Mouse (Mus musculus): ENCODE measurements around the gene Spta1. TPM values are rescaled to one million over a fixed set of nuclear protein-coding genes. Genes with fewer than 3 reads are reported as not detected.

Gene Spta1
- total RNA-seq, 2 experiments from 2014 or later = 0.07 to 0.12 TPM

- DNase-seq (ENCODE audit: extremely low spot score in 1 of 2, low spot score in 1 of 2) = no peak
Observed at GRCm38 (mm10) chr1:174250376-174250775, 77.8 kb downstream of the Spta1 start.

DNA sequence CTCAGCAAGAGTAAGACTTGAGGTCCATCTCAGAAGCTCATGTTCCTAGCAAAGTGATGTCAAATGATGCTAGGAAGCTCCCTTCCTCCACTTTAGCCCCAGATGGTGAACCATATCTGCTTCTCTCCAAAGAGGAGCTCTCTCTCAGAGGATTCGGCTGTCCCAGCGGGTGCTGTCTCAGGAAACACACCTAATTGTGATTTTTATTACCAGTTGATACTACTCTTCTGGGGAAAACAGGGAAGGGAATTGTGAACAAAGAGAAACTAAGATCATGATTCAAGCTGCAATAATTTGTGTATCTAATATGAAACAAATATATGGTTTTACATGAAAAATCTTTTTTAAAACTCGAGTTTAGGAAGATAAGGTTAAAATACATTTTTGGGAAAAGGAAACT is 79.4 kb downstream of the Spta1 start, which contains the start of gene Olfr419:
Gene Olfr419, minus strand, starts transcription at position 101 of the 400 bp plus-strand sequence.
- no peak for DNase-seq (ENCODE audit: extremely low spot score in 1 of 2, low spot score in 1 of 2)

DNA sequence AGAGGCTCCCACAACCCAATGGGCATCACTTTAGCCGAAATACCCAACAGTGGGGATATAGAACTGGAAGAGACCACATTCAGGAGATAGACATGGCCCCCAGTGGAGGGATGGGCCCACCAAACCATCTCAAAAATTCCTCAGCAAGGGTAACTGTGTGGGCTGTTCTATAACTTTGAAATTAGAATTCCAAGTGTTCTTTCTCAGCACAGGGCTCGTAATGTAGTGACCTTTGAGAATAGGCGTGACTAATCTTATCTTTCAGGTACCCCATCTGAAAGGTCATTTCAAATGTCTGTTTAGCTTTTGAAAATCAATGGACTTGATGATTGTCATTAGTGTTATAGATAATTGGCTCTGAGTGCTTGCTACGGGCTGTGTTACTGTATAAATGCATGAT is 95.2 kb downstream of the Spta1 start:
- no peak for DNase-seq (ENCODE audit: extremely low spot score in 1 of 2, low spot score in 1 of 2)

DNA sequence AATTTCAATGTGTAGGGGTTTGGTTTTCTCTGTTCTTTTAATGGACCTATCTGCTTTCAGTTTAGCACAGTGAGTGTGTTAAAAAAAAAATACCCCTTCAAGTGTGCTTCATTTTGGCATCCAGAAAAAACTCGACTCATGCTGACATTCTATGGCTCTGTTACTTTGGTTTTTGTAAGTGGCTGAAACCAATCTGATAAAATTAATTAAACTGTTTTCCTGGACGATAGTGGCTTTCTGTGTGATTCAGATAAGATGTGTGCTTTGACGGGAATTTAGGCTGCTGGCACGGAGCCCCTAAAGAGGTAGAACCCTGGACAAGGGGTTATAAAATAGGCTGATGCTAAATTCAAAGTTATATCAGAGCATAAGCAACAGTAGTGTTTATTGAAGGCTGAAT is 96.6 kb downstream of the Spta1 start:
- no peak for DNase-seq (ENCODE audit: extremely low spot score in 1 of 2, low spot score in 1 of 2)

GRCm38 (mm10) chr1:174270643-174271042 is 98.1 kb downstream of the Spta1 start:
- no peak for DNase-seq (ENCODE audit: extremely low spot score in 1 of 2, low spot score in 1 of 2)

Other genes with a start within 250 kb of the Spta1 start
- 10 to 100 TPM in 1 of 2 experiments, 1 to 10 TPM in 1; 9.9 to 12.0 TPM for gene Mndal, start 230.3 kb upstream of the Spta1 start, total RNA-seq (2021)
- 1 to 10 TPM; 4.8 to 6.3 TPM for gene Ifi203, start 230.1 kb upstream of the Spta1 start, total RNA-seq (2021)
- gene Ifi202b, start 190.0 kb upstream of the Spta1 start, total RNA-seq (2021) = not detected
- gene Ifi205, start 141.0 kb upstream of the Spta1 start, total RNA-seq (2021) = not detected
- not detected for gene Olfr433, start 132.1 kb upstream of the Spta1 start, total RNA-seq (2021)
- not detected for gene Olfr432, start 123.6 kb upstream of the Spta1 start, total RNA-seq (2021)
- gene Olfr430, start 106.2 kb upstream of the Spta1 start, total RNA-seq (2021) = not detected
- not detected for gene Olfr429, start 88.4 kb upstream of the Spta1 start, total RNA-seq (2021)
- gene Olfr427, start 75.9 kb upstream of the Spta1 start, total RNA-seq (2021) = not detected
- not detected for gene Olfr231, start 51.6 kb upstream of the Spta1 start, total RNA-seq (2021)
- not detected for gene Olfr424, start 41.3 kb upstream of the Spta1 start, total RNA-seq (2021)
- not detected for gene Olfr420, start 17.1 kb upstream of the Spta1 start, total RNA-seq (2021)
- gene Olfr419, start 79.3 kb downstream of the Spta1 start, total RNA-seq (2021) = not detected
- not detected for gene Mptx1, start 157.7 kb downstream of the Spta1 start, total RNA-seq (2021)
- gene Olfr417, start 192.3 kb downstream of the Spta1 start, total RNA-seq (2021) = not detected
- gene Olfr248, start 218.3 kb downstream of the Spta1 start, total RNA-seq (2021) = not detected

Measured in layer of hippocampus, postnatal 25 days (tissue).